Mouse (Mus musculus) kidney, postnatal 36 days (tissue): Measurements from ENCODE around the gene Hspd1.
"Not testable (repeated sequence)": the region's sequence is repeated elsewhere in the genome, so short reads cannot be mapped to it uniquely, and the experiment has no call there.

Experiments used
- DNase-seq, 2 experiments: peaks; one replicate each; pipeline ENCODE4 v3.0.0; 2021 to 2022; ENCODE audit warnings: mixed read lengths in 2 of 2

Gene Hspd1

DNA sequence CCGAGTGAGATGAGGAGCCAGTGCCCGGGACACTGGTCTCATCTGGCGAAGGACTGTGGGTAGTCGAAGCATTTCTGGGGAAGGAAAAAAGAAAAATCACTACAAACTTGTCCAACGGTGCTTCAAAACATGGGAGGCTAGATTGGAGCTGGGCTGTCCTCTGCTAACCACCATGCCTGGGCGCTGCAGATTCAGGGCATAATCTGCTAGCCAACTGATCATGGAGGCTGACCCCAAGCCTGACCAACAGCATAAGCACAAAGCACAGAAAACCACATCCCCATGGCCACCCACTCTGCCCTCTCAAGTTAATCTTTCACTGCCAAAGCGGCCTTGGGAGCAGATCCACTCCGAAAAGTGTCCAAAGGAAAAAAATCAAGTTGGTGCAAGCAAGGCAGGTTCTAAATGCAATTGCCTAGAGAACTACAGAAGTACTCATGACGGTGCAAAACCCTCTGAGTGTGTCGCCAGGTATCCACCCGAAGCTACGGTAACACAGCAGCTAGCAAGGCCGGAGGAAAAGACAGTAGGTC, 1.1 kb downstream of the Hspd1 start:
- peak; percentile 69 to 77 for DNase-seq

- DNase-seq, result no peak
These were observed 2.2 kb downstream of the Hspd1 start for GRCm38 (mm10) chr1:55085781-55086366.

GRCm38 (mm10) chr1:55082106-55082505, 5.9 kb downstream of the Hspd1 start:
- DNase-seq, result no peak

GRCm38 (mm10) chr1:55079677-55080076, 8.4 kb downstream of the Hspd1 start:
- peak in 1 of 2 experiments; percentile 13 for DNase-seq

DNA sequence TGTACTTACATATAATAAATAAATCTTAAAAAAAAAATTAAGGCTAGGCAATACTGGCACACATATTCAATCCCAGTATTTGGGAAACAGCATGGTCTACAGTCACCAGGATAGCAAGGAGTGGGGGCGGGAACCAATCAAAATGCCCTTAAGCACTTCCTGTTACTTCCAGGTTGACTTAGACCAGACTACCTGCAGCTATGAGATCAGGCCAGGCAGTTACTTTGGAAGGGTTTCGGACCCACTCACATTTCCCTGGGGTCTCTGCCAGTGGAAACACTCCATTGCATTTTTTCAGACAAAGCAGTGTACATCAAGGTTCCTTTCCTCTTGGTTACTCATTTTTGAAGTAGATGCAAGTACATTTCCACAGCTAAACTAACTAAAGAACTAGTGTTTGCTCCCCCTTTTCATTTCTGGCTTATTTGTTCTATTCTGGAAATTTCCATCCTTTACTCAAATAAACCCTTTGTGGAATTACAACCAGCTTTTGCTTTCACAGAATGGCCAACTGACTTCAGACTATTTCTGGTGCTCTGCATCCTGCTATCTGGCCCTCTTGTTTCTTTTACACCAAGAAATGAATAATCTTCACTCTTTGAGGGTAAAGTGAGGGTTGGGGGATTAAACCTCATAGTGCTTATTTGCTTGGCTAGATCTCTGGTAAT, 11.1 kb downstream of the Hspd1 start:
- peak in 1 of 2 experiments; percentile 19 for DNase-seq

GRCm38 (mm10) chr1:55076395-55076743, 11.7 kb downstream of the Hspd1 start:
- no peak for DNase-seq

DNA sequence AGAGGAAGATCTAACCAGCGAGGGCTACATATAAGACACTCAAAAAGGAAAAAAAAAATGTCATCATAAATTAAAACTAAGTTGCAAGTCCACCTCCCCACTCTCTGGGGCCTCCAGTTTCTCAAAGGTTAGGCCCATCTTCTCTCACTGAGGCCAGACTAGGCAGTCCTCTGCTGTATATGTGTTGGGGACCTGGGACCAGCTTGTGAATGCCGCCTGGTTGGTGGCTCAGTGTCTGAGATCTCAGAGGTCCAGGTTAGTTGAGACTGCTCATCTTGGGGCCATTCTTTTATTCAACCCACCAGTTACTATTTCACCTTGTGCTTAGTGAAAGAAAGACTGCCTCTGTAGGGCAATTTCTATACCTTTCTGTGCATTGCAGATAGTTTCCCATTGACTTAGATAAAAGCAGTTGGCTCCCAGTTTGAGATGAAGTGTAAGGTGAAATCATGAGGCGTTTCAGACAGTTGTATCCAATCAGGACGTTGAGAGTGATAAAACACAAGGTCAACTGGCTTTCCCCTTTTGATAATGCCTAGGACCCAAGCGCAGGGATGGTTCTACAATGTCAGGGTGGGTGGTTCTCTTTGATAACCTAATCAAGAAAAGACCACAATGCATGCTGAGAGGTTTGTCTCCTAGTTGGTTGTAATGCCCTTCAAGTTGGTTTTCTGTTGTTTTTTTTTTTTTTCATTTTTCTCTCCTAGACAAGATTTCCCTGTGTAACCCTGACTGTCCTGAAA, 12.2 kb downstream of the Hspd1 start:
- no peak for DNase-seq

GRCm38 (mm10) chr1:55074757-55075156, 13.3 kb downstream of the Hspd1 start:
- DNase-seq, result peak; percentile 13 to 42

DNA sequence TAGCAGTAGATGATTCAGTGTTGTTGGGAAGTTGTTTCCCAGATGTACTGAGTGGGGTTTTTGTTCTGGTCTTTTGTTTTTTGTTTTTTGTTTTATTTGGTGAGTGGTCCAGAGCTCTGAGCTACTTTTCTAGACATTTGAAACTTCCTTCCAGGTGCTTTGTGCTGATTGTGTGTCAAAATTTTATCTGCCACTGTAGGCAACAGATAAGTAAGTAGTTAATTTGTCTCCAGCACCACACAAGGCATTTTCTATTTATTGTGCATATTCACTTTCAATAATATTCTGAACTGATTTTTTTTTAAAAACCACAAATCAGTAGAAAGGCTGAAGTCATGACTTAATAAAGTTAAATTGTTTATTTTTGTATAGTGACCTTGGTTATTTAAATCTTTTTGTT, 15.7 kb downstream of the Hspd1 start:
- DNase-seq, result not testable (repeated sequence)

DNA sequence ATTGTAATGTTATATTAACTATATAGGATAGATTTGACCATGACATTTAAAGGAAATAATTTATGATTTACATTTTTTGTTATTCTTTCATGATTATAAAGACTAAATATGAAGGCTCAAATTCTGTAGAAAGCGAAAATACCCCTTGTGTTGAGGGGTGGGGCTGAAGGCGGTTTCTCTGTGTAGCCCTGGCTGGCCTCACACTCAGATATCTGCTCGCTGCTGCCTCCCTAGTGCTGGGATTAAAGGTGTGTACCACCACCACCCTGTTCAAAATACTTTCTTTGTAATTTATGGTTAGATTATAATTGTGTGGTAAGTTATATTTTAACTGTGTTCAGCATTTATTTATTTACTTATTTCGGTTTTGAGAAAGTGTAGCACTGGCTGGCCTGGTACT, 26.3 kb downstream of the Hspd1 start:
- no peak for DNase-seq

GRCm38 (mm10) chr1:55061099-55061498, 26.9 kb downstream of the Hspd1 start:
- DNase-seq, result no peak

DNA sequence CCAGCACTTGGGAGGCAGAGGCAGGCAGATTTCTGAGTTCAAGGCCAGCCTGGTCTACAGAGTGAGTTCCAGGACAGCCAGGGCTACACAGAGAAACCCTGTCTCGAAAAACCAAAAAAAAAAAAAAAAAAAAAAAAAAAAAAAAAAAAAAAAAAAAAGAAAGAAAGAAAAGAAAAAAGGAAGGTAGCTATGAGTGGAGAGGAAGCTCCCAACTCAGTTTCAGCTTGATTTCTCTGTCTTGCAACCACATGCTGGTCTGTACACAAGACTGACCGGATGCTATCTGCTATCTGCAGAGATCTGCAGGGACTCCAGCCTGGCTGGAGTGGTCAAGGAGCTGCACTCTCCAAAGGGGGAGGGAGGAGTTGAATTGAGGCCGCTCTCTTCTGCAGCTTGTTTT, 29.7 kb downstream of the Hspd1 start:
- DNase-seq, result not testable (repeated sequence)

GRCm38 (mm10) chr1:55055322-55056115, 32.5 kb downstream of the Hspd1 start:
- no peak for DNase-seq

DNA sequence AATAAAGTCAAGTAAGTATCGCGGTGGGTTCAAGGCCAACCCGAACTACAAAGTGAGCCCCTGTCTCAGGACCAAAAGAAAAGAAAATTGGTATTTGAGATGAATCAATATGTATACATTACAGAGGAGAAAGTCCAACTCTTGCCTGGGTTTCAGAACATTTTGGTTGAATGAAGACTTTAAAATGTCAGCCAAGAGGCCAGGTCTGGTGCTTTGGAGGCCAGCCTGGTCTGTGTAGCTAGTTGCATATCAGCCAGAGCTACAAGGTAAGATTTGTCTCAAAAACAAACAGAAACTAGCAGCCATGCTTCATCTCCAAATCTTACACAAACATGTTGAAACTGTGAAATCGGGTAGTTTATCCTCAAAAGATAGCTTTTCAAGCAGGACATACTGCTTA, 34.4 kb downstream of the Hspd1 start:
- no peak for DNase-seq

DNA sequence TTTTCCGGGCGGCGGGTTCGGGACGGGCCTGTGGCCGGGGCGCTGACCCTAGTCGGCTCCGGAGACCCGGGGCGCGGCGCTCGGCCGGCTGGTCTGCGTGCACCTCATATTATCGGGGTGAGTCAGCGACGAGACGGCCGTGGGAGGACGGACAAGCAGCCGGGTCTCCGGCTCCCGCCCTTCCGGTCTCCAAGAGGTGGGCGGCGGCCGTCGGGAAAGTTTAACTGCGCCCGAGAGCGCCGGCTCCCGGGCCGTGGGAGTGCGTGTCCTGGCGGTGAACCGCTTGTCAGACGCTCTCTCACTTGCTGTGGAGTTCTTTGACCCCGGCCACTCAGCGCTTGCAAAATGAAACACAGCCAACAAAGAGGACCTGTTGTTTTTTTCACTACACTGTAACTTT, 35.0 kb downstream of the Hspd1 start:
- peak; percentile 86 to 87 for DNase-seq

GRCm38 (mm10) chr1:55052355-55052953, 35.6 kb downstream of the Hspd1 start, which contains the start of gene Coq10b:
TSS of gene Coq10b (plus strand) at chr1:55052770.
- peak; percentile 99 for DNase-seq

DNA sequence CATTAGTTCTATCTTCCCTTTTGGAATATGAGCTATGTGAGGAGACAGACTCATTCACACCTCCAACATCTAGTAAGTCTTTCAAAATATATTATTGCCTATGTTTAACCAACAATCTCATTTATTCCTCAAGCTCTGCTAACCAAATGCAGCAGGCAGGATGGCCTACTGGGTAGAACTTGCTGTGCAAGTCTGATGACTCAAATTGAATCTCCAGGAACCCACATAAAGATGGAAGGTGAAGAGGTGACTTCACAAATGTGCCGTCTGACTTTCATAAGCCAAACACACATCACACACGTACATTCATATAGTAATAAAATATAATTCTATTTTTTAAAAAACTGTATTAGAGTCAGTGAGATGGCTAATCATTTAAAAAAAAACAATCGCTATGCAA, 36.4 kb downstream of the Hspd1 start:
- no peak for DNase-seq

DNA sequence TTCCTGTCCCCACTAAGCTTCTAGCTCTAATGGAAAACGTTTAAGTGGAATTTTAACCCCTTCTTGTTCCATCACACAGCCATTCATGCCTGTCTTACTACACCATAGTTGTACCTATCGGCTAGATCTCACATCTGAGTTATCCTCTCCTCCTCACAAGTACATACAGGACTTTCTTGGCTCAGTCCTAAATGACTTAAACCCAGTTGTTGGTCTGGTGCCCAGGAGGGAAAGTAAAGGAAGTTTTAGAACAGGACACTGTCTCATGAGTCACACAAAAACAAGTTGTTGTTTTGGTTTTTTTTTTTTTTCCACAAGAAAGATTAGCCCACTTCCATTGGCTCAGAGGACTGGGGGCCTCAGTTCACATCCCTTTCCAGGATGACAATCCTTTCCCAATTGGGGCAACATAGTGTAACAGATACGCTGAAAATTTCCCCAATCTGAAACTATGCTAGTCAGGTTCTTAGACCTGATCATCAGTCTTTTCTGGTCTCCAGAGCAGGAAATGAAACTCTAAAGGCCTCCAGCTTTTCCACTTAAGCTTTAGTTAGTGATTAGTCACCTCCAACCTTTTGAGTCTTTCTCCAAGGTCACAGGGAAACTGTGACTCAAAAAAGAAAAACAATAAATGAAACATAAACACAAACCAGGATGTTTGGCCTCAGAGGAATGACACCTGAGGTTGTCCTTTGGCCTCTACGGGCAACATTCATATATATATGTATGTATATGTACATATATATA, 39.0 kb downstream of the Hspd1 start:
- no peak for DNase-seq

GRCm38 (mm10) chr1:55043164-55043563, 44.9 kb downstream of the Hspd1 start:
- no peak for DNase-seq

DNA sequence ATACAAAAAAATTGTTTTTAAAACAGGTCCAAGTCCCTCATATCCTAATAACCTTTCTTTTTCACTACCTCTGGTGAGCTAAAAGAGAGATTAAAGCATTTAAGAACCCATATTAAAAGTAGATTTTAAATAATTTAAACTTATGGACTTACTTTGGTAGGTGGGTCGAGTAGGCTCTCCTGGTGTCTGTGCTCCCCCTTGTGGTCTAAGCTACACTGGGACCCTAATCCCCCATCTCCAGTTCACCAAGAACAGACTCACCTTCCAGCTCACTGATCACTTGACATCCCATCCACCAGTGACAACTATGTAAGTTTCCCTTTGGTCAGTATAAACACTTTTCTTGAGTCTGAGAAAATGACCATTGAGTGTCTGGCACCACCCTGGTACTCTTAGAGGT, 45.8 kb downstream of the Hspd1 start:
- DNase-seq, result no peak

DNA sequence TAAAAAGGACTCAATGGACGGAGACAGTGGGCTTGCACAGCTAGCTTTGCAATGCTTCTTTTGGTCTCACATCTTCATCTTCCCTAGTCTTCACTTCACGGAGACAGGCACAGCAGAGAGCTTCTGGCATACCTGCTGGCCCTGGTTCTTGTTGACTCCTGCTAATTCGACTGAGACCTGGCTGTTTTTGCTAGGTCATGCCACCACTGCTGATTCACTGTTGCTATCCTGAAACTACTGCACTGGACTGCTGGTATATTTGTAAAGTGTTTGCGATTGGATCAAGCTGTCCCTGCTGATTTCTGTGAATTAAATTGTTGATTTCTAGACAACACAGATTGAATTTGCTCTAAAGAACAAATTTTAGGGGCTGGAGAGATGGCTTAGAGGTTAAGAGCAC, 46.4 kb downstream of the Hspd1 start:
- DNase-seq, result no peak

DNA sequence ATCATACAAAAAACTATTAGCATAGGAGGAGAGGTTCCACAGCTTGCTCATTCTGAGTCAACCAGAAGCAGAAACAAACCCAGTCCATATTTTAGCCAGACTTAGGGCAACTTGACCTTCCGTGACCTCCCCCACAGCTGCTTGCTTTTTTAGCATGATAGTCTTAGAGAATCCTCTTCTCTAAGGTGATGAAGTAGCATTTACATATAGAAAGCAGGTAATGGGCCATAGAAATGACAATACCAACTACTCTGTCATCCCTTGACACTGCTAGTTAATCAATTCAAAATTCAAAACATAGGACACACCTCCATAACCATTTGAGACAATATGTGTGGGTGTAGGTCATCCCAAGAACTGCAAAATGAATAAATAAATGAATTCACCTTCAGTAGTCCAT, 48.1 kb downstream of the Hspd1 start:
- no peak for DNase-seq
